Mouse (Mus musculus): ENCODE measurements at regions not wholly inside any gene's neighbourhood (a gene's known extent, or its start where the extent isn't known, plus 50 kb on each side); places are given as distances from the start of the nearest gene placed in this dataset.
"Not testable (repeated sequence)": the region's sequence is repeated elsewhere in the genome, so short reads cannot be mapped to it uniquely, and the experiment has no call there.

- H3K27me3 ChIP-seq, result no peaks in the 10 kb centered on the region
- no peak overlapping the region for H3K4me3 ChIP-seq
- 66% methylated on average over 3 of the region's 3 CpGs for WGBS
- no peak overlapping the region for H3K4me2 ChIP-seq
- H3K36me3 ChIP-seq, result no peaks in the 10 kb centered on the region
- H3K9ac ChIP-seq, result no peak overlapping the region
- no peak overlapping the region for H3K27ac ChIP-seq
- ATAC-seq (ENCODE audit: low FRiP score), result no peak
- H3K4me1 ChIP-seq (replicated peaks), result no peaks in the 10 kb centered on the region
- no peaks in the 10 kb centered on the region for H3K9me3 ChIP-seq
Measured at GRCm38 (mm10) chr10:110840864-110841263, 78.7 kb upstream of the Csrp2 start.

DNA sequence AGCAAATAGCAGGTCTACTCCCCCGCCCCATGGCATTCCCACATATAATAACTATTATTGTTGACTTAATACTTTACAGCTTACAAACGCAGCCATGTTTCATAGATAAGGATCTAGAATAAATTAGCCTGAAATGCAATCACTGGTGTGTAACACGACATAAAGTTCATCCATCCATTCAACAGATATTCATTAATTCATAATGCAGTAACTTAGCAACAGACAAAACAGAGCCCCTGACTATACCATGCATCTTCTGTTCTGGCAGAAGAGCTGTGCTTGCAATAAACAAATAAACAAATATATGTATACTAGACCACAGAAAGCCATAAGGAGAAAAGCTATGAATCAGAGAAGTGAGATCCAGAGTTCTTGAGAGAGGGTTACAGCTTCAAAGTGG is 77.9 kb upstream of the Csrp2 start:
- Histone ChIP-seq H3K36me3 (no peaks in the 10 kb centered on the region), H3K27me3 (no peaks in the 10 kb centered on the region), H3K4me3 (no peak overlapping the region), H3K9ac (no peak overlapping the region), H3K4me1 (replicated peaks) (no peaks in the 10 kb centered on the region), H3K4me2 (no peak overlapping the region), H3K27ac (no peak overlapping the region), H3K9me3 (no peaks in the 10 kb centered on the region)
- ATAC-seq (ENCODE audit: low FRiP score), result no peak
- 74% methylated on average over 3 of the region's 3 CpGs for WGBS

DNA sequence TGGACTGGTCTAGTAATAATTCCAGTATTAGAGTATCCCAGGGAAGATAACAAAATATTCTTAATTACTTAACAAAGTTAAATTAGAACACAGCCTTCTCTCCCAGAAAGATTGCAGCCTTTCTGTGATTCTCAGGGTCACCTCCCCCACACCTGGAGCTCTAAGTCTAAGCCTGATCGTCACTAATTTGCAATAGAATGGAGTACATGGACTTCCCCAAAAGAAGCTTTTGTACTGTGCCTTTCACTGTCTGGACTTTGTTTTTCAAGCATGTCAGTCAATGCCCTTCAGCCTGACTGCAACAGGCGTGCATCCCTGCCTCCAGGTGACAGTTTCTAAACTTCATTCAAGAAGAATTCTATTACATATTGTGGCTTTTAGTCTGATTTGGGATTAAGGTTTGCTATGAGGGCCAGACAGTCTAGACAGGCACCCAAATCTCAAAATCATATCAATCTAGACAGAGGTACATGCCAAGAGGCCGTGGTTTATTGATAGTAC is 64.9 kb upstream of the Csrp2 start:
- not testable (repeated sequence) for H3K27me3 ChIP-seq; H3K4me1 ChIP-seq (replicated peaks); H3K27ac ChIP-seq; H3K9me3 ChIP-seq; H3K9ac ChIP-seq; H3K36me3 ChIP-seq; ATAC-seq (ENCODE audit: low FRiP score); H3K4me2 ChIP-seq; H3K4me3 ChIP-seq
- WGBS, result 46% methylated on average over 3 of the region's 3 CpGs

DNA sequence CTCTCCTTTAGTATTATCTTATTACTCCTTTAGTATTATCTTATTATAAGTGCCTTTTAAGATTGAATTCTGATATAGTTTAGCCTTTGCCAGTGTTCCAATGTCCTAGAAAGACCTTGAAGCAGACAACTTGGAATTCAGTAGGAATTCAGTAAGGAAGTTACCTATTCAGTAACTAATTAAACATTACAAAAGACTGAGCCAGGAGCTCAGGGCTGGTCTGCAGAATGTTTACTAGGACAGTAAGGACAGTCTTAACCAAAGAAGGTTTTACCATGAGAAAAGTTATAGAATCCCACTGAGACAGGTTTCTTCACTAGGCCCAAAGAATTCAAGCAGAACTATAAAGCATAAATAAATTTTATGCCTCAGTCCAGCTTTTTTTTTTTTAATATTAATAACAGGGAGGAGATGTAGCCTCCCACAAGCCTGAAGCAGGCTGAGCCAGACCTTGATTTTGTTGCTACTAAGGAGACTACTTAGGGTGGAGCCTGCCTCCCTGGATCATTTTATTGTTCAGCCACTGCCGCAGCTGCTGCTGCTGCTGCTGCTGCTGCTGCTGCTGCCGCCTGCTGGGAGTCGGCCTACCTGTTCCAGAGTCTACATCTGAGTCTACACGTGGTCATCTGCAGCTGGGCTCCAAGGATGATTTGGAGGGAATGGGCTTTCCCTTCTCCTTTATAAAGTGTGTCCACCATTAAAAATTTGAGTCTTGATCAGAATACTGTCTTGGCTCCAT is 63.8 kb upstream of the Csrp2 start:
- not testable (repeated sequence) for H3K36me3 ChIP-seq; H3K27ac ChIP-seq; H3K9ac ChIP-seq; H3K4me3 ChIP-seq; H3K9me3 ChIP-seq; H3K4me1 ChIP-seq (replicated peaks); ATAC-seq (ENCODE audit: low FRiP score); H3K4me2 ChIP-seq; H3K27me3 ChIP-seq
- WGBS, result 30% methylated on average over 4 of the region's 4 CpGs

GRCm38 (mm10) chr10:110857320-110858097 is 62.1 kb upstream of the Csrp2 start:
- peak overlapping the region; percentile 74 for H3K27ac ChIP-seq
- peak; percentile 87 for ATAC-seq (ENCODE audit: low FRiP score)

DNA sequence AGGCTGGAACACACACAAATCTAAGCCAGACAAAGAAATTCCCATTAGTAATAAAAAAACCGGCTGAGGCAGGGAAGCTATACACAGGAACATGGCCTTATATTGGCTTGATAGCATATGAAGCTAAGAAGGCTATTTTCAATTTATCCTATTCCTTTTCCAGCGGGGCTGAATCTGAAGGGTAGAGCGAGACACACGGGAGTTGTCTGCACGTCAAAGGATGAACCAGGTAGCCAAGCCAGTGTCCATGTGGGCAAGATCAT is 61.6 kb upstream of the Csrp2 start:
- no peak overlapping the region for H3K4me3 ChIP-seq
- peak overlapping the region; percentile 74 for H3K27ac ChIP-seq
- no peak overlapping the region for H3K9ac ChIP-seq
- H3K4me1 ChIP-seq (replicated peaks), result peaks cover 10% of the 10 kb centered on the region; the same call in 1 of the 2 replicates
- ATAC-seq (ENCODE audit: low FRiP score), result peak; percentile 86
- no peaks in the 10 kb centered on the region for H3K36me3 ChIP-seq
- no peaks in the 10 kb centered on the region for H3K9me3 ChIP-seq
- 39% methylated on average over 5 of the region's 5 CpGs for WGBS
- H3K27me3 ChIP-seq, result no peaks in the 10 kb centered on the region
- no peak overlapping the region for H3K4me2 ChIP-seq

More at GRCm38 (mm10) chr10:110857320-110858097, 62.1 kb upstream of the Csrp2 start:
- no peaks in the 10 kb centered on the region for H3K36me3 ChIP-seq
- 68% methylated on average over 3 of the region's 3 CpGs for WGBS
- H3K4me2 ChIP-seq, result no peak overlapping the region
- H3K4me3 ChIP-seq, result no peak overlapping the region
- peaks cover 10% of the 10 kb centered on the region; the same call in 1 of the 2 replicates for H3K4me1 ChIP-seq (replicated peaks)
- H3K9ac ChIP-seq, result no peak overlapping the region
- no peaks in the 10 kb centered on the region for H3K27me3 ChIP-seq
- H3K9me3 ChIP-seq, result no peaks in the 10 kb centered on the region

GRCm38 (mm10) chr10:110858407-110858920 is 61.1 kb upstream of the Csrp2 start:
- Histone ChIP-seq H3K9me3 (no peaks in the 10 kb centered on the region), H3K4me1 (replicated peaks) (peaks cover 10% of the 10 kb centered on the region; the same call in 1 of the 2 replicates), H3K36me3 (no peaks in the 10 kb centered on the region), H3K27ac (peak overlapping the region; percentile 74), H3K27me3 (no peaks in the 10 kb centered on the region), H3K4me2 (no peak overlapping the region), H3K4me3 (no peak overlapping the region), H3K9ac (no peak overlapping the region)
- peak; percentile 55; the same call in 1 of the 2 replicates for ATAC-seq (ENCODE audit: low FRiP score)
- WGBS, result 47% methylated on average over 4 of the region's 4 CpGs

- Histone ChIP-seq H3K36me3 (no peaks in the 10 kb centered on the region), H3K4me3 (no peak overlapping the region), H3K4me1 (replicated peaks) (peaks cover 10% of the 10 kb centered on the region; the same call in 1 of the 2 replicates), H3K27me3 (no peaks in the 10 kb centered on the region), H3K4me2 (no peak overlapping the region), H3K27ac (peak overlapping the region; percentile 74), H3K9me3 (no peaks in the 10 kb centered on the region), H3K9ac (no peak overlapping the region)
- 89% methylated on average over 1 of the region's 1 CpGs for WGBS
- ATAC-seq (ENCODE audit: low FRiP score), result no peak
Measured at GRCm38 (mm10) chr10:110859307-110859706, 60.3 kb upstream of the Csrp2 start.
